Mouse (Mus musculus) testis, adult 2 months (tissue): Measurements from ENCODE around the gene Npepps. TPM values are rescaled to one million over a fixed set of nuclear protein-coding genes. Genes with fewer than 3 reads are reported as not detected.
"Not testable (repeated sequence)": the region's sequence is repeated elsewhere in the genome, so short reads cannot be mapped to it uniquely, and the experiment has no call there.

ENCODE experiments used
- H3K27ac ChIP-seq: fragments of 200-500 bp; 2 replicates; pipeline ENCODE4 v1.5.1; 2012; ENCODE audit warnings: low read depth, low read length; ENCODE audit not compliant: control insufficient read depth, insufficient read depth
- H3K27me3 ChIP-seq: fragments of 200-500 bp; 2 replicates; pipeline ENCODE4 v1.6.1; 2012; ENCODE audit warnings: mild to moderate bottlenecking, low read length, moderate library complexity; ENCODE audit not compliant: control insufficient read depth, insufficient read depth
- H3K36me3 ChIP-seq: fragments of 200-500 bp; 2 replicates; pipeline ENCODE4 v1.6.1; 2012; ENCODE audit warnings: mild to moderate bottlenecking, low read length; ENCODE audit not compliant: control insufficient read depth, insufficient read depth
- H3K4me1 ChIP-seq: fragments of 200-500 bp; 2 replicates; pipeline ENCODE4 v1.6.1; 2012; ENCODE audit warnings: low read length; ENCODE audit not compliant: control insufficient read depth, insufficient read depth
- H3K4me3 ChIP-seq: fragments of 200-500 bp; 2 replicates; pipeline ENCODE4 v1.5.1; 2012; ENCODE audit warnings: low read depth, mild to moderate bottlenecking, low read length, moderate library complexity, mixed read lengths; ENCODE audit not compliant: control insufficient read depth
- CTCF ChIP-seq: fragments of 200-500 bp; IDR thresholded peaks from 2 replicates; pipeline ENCODE4 v1.5.1; 2012; ENCODE audit warnings: low read depth, mild to moderate bottlenecking, inconsistent platforms, low read length, moderate library complexity; ENCODE audit not compliant: control insufficient read depth, insufficient read depth, insufficient replicate concordance
- POLR2A ChIP-seq: fragments of 200-500 bp; IDR thresholded peaks from 2 replicates; pipeline ENCODE4 v1.6.1; 2012; ENCODE audit warnings: low read depth, mild to moderate bottlenecking, inconsistent platforms, low read length, moderate library complexity; ENCODE audit not compliant: control insufficient read depth
- polyA plus RNA-seq: library from polyadenylated mRNA; depleted of rRNA; stranded (reverse); fragments of >200 nt; gene quantifications from 2 replicates; pipeline ENCODE4 v1.2.3, GENCODE M21; 2012

Gene Npepps
- polyA plus RNA-seq, 1 experiment, result 50.1 TPM

GRCm38 (mm10) chr11:97191915-97192620 is 88.4 kb downstream of the Npepps start:
- no peak overlapping the region for H3K4me3 ChIP-seq
- H3K36me3 ChIP-seq, result no peaks in the 10 kb centered on the region
- no peaks in the 10 kb centered on the region for H3K27me3 ChIP-seq
- peaks cover 3% of the 10 kb centered on the region for H3K4me1 ChIP-seq
- no peak overlapping the region for H3K27ac ChIP-seq
- TF ChIP-seq CTCF (no peak), POLR2A (no peak)

GRCm38 (mm10) chr11:97190992-97191391 is 89.4 kb downstream of the Npepps start:
- no peak for TF ChIP-seq POLR2A
- no peak for TF ChIP-seq CTCF
- no peak overlapping the region for H3K4me3 ChIP-seq
- peaks cover 6% of the 10 kb centered on the region for H3K4me1 ChIP-seq
- H3K27ac ChIP-seq, result no peak overlapping the region
- no peaks in the 10 kb centered on the region for H3K27me3 ChIP-seq
- H3K36me3 ChIP-seq, result no peaks in the 10 kb centered on the region

GRCm38 (mm10) chr11:97189645-97190044 is 90.8 kb downstream of the Npepps start:
- not testable (repeated sequence) for H3K27ac ChIP-seq, H3K27me3 ChIP-seq, H3K4me3 ChIP-seq, H3K36me3 ChIP-seq, H3K4me1 ChIP-seq

GRCm38 (mm10) chr11:97189231-97189630 is 91.2 kb downstream of the Npepps start:
- Histone ChIP-seq H3K27ac (no peak overlapping the region), H3K27me3 (no peaks in the 10 kb centered on the region), H3K4me3 (peak overlapping the region; percentile 32; the same call in 1 of the 2 replicates), H3K36me3 (no peaks in the 10 kb centered on the region; the same call in 1 of the 2 replicates), H3K4me1 (peaks cover 6% of the 10 kb centered on the region)
- TF ChIP-seq POLR2A, result no peak
- no peak for TF ChIP-seq CTCF

- H3K27me3 ChIP-seq, result no peaks in the 10 kb centered on the region
- TF ChIP-seq POLR2A, result no peak
- no peak for TF ChIP-seq CTCF
- peaks cover 2% of the 10 kb centered on the region for H3K36me3 ChIP-seq
- H3K27ac ChIP-seq, result peak overlapping the region; percentile 86
- peaks cover 6% of the 10 kb centered on the region for H3K4me1 ChIP-seq
- H3K4me3 ChIP-seq, result peak overlapping the region; percentile 90
These were observed 91.8 kb downstream of the Npepps start for GRCm38 (mm10) chr11:97188643-97188955.

GRCm38 (mm10) chr11:97187764-97188642 is 92.4 kb downstream of the Npepps start, which contains the start of gene Kpnb1:
TSS of gene Kpnb1 (minus strand) at chr11:97187881.
- Histone ChIP-seq H3K36me3 (peaks cover 4% of the 10 kb centered on the region), H3K27me3 (no peaks in the 10 kb centered on the region), H3K4me3 (peak within 1 kb of the TSS; percentile 96), H3K4me1 (peaks cover 6% of the 10 kb centered on the region), H3K27ac (peak within 1 kb of the TSS; percentile 96)
- TF ChIP-seq POLR2A, result peak; percentile 97
- TF ChIP-seq CTCF, result no peak

- peaks cover 4% of the 10 kb centered on the region for H3K36me3 ChIP-seq
- H3K27ac ChIP-seq, result peak overlapping the region; percentile 96
- peak; percentile 52 for TF ChIP-seq POLR2A
- no peak for TF ChIP-seq CTCF
- no peaks in the 10 kb centered on the region for H3K27me3 ChIP-seq
- H3K4me3 ChIP-seq, result peak overlapping the region; percentile 96
- H3K4me1 ChIP-seq, result peaks cover 6% of the 10 kb centered on the region
These were observed 93.3 kb downstream of the Npepps start for GRCm38 (mm10) chr11:97186947-97187763.
